Mouse (Mus musculus) CH12.LX (cell line): ENCODE measurements at regions not wholly inside any gene's neighbourhood (a gene's known extent, or its start where the extent isn't known, plus 50 kb on each side); places are given as distances from the start of the nearest gene placed in this dataset.

Experiments
- DNase-seq: peaks from one replicate; pipeline ENCODE4 v3.0.0-alpha.2; 2013; ENCODE audit errors: extremely low read depth
- H3K27ac ChIP-seq: 2 replicates; pipeline ENCODE4 v1.5.1; 2012; ENCODE audit warnings: low read depth, mild to moderate bottlenecking, control low read depth, moderate library complexity; ENCODE audit not compliant: insufficient read depth
- H3K27me3 ChIP-seq: replicated peaks from 2 replicates; pipeline ENCODE3; 2012; ENCODE audit warnings: inconsistent platforms
- H3K36me3 ChIP-seq, 2 experiments: replicated peaks in 1 of 2; 2 replicates each; pipeline versions ENCODE3 to v1.6.1; 2012; ENCODE audit warnings: inconsistent platforms in 1 of 2, low read length in 1 of 2, mild to moderate bottlenecking in 1 of 2, mixed read lengths in 1 of 2, moderate library complexity in 1 of 2; ENCODE audit not compliant: control insufficient read depth in 1 of 2, insufficient read depth in 1 of 2
- H3K4me1 ChIP-seq, 2 experiments: 2 replicates each; pipeline ENCODE4 v1.6.1; 2012; ENCODE audit warnings: inconsistent platforms in 1 of 2, moderate library complexity in 1 of 2; ENCODE audit not compliant: insufficient read depth in 2 of 2, control insufficient read depth in 1 of 2
- H3K4me2 ChIP-seq: 2 replicates; pipeline ENCODE4 v1.6.1; 2012; ENCODE audit warnings: low read depth, mild to moderate bottlenecking, control low read depth; ENCODE audit not compliant: poor library complexity, insufficient read depth, severe bottlenecking
- H3K4me3 ChIP-seq, 3 experiments: fragments of 150-350 bp in 1 of 3; sonication (generic) in 1 of 3; replicated peaks in 1 of 3; 2 replicates each; pipeline versions ENCODE3 to v1.5.1; 2011 to 2012; ENCODE audit warnings: low read depth in 2 of 3, low read length in 2 of 3, mild to moderate bottlenecking in 2 of 3, moderate library complexity in 2 of 3, control low read depth in 1 of 3, improper control_type of control experiment in 1 of 3, inconsistent platforms in 1 of 3, mixed read lengths in 1 of 3; ENCODE audit not compliant: poor library complexity in 1 of 3
- H3K79me2 ChIP-seq: replicated peaks from 2 replicates; pipeline ENCODE4 v1.6.1; 2012; ENCODE audit warnings: mild to moderate bottlenecking, moderate library complexity; ENCODE audit not compliant: control insufficient read depth, poor library complexity, insufficient read depth, severe bottlenecking; ENCODE audit errors: extremely low read depth
- H3K9ac ChIP-seq: 2 replicates; pipeline ENCODE4 v1.6.1; 2012; ENCODE audit warnings: low read depth, mild to moderate bottlenecking, control low read depth, moderate library complexity; ENCODE audit not compliant: insufficient read depth
- H3K9me3 ChIP-seq: replicated peaks from 2 replicates; pipeline ENCODE3; 2012; ENCODE audit warnings: low read length, inconsistent platforms, mixed read lengths
- CHD2 ChIP-seq: IDR thresholded peaks from 2 replicates; pipeline ENCODE4 v1.6.1; 2011; ENCODE audit warnings: low read length, improper control_type of control experiment
- EP300 ChIP-seq: IDR thresholded peaks from 2 replicates; pipeline ENCODE4 v1.6.1; 2011; ENCODE audit warnings: low read length, improper control_type of control experiment
- ETS1 ChIP-seq: conservative IDR thresholded peaks from 2 replicates; pipeline ENCODE4 v1.6.1; 2012; ENCODE audit warnings: low read depth, mild to moderate bottlenecking, inconsistent platforms, low read length, improper control_type of control experiment, moderate library complexity
- JUND ChIP-seq: conservative IDR thresholded peaks from 2 replicates; pipeline ENCODE4 v1.6.1; 2011; ENCODE audit warnings: low read depth, low read length, improper control_type of control experiment
- KAT2A ChIP-seq: IDR thresholded peaks from 2 replicates; pipeline ENCODE4 v1.6.1; 2012; ENCODE audit warnings: low read length, improper control_type of control experiment, inconsistent platforms; ENCODE audit not compliant: insufficient replicate concordance
- MEF2A ChIP-seq: IDR thresholded peaks from 2 replicates; pipeline ENCODE4 v1.6.1; 2014; ENCODE audit warnings: low read depth, mild to moderate bottlenecking, inconsistent platforms, low read length, improper control_type of control experiment, borderline replicate concordance
- MXI1 ChIP-seq: IDR thresholded peaks from 2 replicates; pipeline ENCODE4 v1.6.1; 2011; ENCODE audit warnings: mild to moderate bottlenecking, low read depth, low read length, improper control_type of control experiment
- RAD21 ChIP-seq: IDR thresholded peaks from 2 replicates; pipeline ENCODE4 v1.6.1; 2011; ENCODE audit warnings: low read depth, mild to moderate bottlenecking, low read length, improper control_type of control experiment, moderate library complexity
- RCOR1 ChIP-seq: conservative IDR thresholded peaks from 2 replicates; pipeline ENCODE4 v1.6.1; 2012; ENCODE audit warnings: low read depth, mild to moderate bottlenecking, inconsistent platforms, low read length, improper control_type of control experiment
- SIN3A ChIP-seq: IDR thresholded peaks from 2 replicates; pipeline ENCODE4 v1.6.1; 2012; ENCODE audit warnings: low read length, improper control_type of control experiment, inconsistent platforms
- UBTF ChIP-seq: IDR thresholded peaks from 2 replicates; pipeline ENCODE4 v1.6.1; 2012; ENCODE audit warnings: low read depth, mild to moderate bottlenecking, inconsistent platforms, low read length, improper control_type of control experiment, moderate library complexity
- USF2 ChIP-seq: conservative IDR thresholded peaks from 2 replicates; pipeline ENCODE4 v1.6.1; 2011; ENCODE audit warnings: low read depth, low read length, improper control_type of control experiment
- ZC3H11A ChIP-seq: IDR thresholded peaks from 2 replicates; pipeline ENCODE4 v1.6.1; 2012; ENCODE audit warnings: low read depth, mild to moderate bottlenecking, inconsistent platforms, low read length, improper control_type of control experiment
- ZKSCAN1 ChIP-seq: IDR thresholded peaks from 2 replicates; pipeline ENCODE4 v1.6.1; 2012; ENCODE audit warnings: low read depth, inconsistent platforms, low read length, improper control_type of control experiment, borderline replicate concordance
- ZNF384 ChIP-seq: IDR thresholded peaks from 2 replicates; pipeline ENCODE4 v1.6.1; 2012; ENCODE audit warnings: low read depth, low read length, improper control_type of control experiment, inconsistent platforms
- dilution Hi-C: fragments of 300-500 bp; cut with MboI; formaldehyde crosslinking; loops from 2 replicates; pipeline ENCODE4 v1.14.3; 2020; ENCODE audit warnings: low sequenced_read_pairs; ENCODE audit not compliant: extremely low pct_unique_long_range_greater_than_20kb, extremely low pct_ligation_motif_present
- in situ Hi-C: fragments of 300-500 bp; cut with MboI; formaldehyde crosslinking; loops from 3 replicates; pipeline ENCODE4 v1.14.3; 2019; ENCODE audit warnings: low sequenced_read_pairs, low pct_ligation_motif_present, low pct_unique_long_range_greater_than_20kb, mixed read lengths

- H3K79me2 ChIP-seq: no peaks in the 10 kb centered on the region
- no peak for DNase-seq
- no peak overlapping the region for H3K27ac ChIP-seq
- no peaks in the 10 kb centered on the region for H3K9me3 ChIP-seq
- TF ChIP-seq MXI1 (no peak), UBTF (no peak), CHD2 (no peak), MEF2A (no peak), EP300 (no peak), ZNF384 (no peak), JUND (no peak), ETS1 (no peak), RAD21 (no peak), ZKSCAN1 (no peak), ZC3H11A (no peak), KAT2A (no peak)
- TF ChIP-seq, all 38 proteins: peak for 0
- Histone ChIP-seq H3K4me3 (no peak overlapping the region), H3K4me1 (no peaks in the 10 kb centered on the region), H3K9ac (no peak overlapping the region), H3K4me2 (no peak overlapping the region), H3K27me3 (peaks cover 6% of the 10 kb centered on the region), H3K36me3 (no peaks in the 10 kb centered on the region)
- dilution Hi-C loops: no loop called here
- in situ Hi-C loops: no loop called here
Measured at GRCm38 (mm10) chr14:24862661-24863060, 375.7 kb downstream of the Rps24 start.

GRCm38 (mm10) chr14:24863116-24863515 is 376.2 kb downstream of the Rps24 start:
- peaks cover 6% of the 10 kb centered on the region for H3K27me3 ChIP-seq
- H3K4me1 ChIP-seq: no peaks in the 10 kb centered on the region
- H3K9ac ChIP-seq: no peak overlapping the region
- H3K79me2 ChIP-seq: no peaks in the 10 kb centered on the region
- no peak overlapping the region for H3K27ac ChIP-seq
- TF ChIP-seq USF2 (no peak), ZNF384 (no peak), SIN3A (no peak), RCOR1 (no peak)
- in situ Hi-C loops (no loop called here), dilution Hi-C loops (no loop called here)
- no peak for DNase-seq
- no peak overlapping the region for H3K4me2 ChIP-seq
- no peak overlapping the region for H3K4me3 ChIP-seq
- H3K36me3 ChIP-seq: no peaks in the 10 kb centered on the region
- H3K9me3 ChIP-seq: no peaks in the 10 kb centered on the region
